Mouse (Mus musculus) kidney, embryonic 14.5 days (tissue): ENCODE data around the gene Zbtb17. TPM values are rescaled to one million over a fixed set of nuclear protein-coding genes. Genes with fewer than 3 reads are reported as not detected.

Experiments used
- ATAC-seq: fragments of 200-750 bp; cut with Nextera tagmentation; 2 replicates; pipeline ENCODE4 v1.8.0; 2017; ENCODE audit warnings: moderate number of reproducible peaks, mild to moderate bottlenecking, moderate TSS enrichment, moderate library complexity; ENCODE audit not compliant: low FRiP score, low TSS enrichment
- H3K27ac ChIP-seq: fragments of 300-500 bp; sonication (generic); 2 replicates; pipeline ENCODE4 v1.5.1; 2014; ENCODE audit warnings: low read depth, mild to moderate bottlenecking, low read length, moderate library complexity, mixed read lengths
- H3K27me3 ChIP-seq: fragments of 300-500 bp; sonication (generic); 2 replicates; pipeline ENCODE4 v1.6.1; 2014; ENCODE audit warnings: mild to moderate bottlenecking, low read length; ENCODE audit not compliant: control insufficient read depth, insufficient read depth
- H3K36me3 ChIP-seq: fragments of 300-500 bp; sonication (generic); 2 replicates; pipeline ENCODE4 v1.6.1; 2014; ENCODE audit warnings: low read length, mixed read lengths; ENCODE audit not compliant: control insufficient read depth, insufficient read depth
- H3K4me1 ChIP-seq: fragments of 300-500 bp; sonication (generic); 2 replicates; pipeline ENCODE4 v1.6.1; 2014; ENCODE audit warnings: low read length, mixed read lengths; ENCODE audit not compliant: control insufficient read depth, insufficient read depth
- H3K4me2 ChIP-seq: fragments of 300-500 bp; sonication (generic); replicated peaks from 2 replicates; pipeline ENCODE4 v1.6.1; 2014; ENCODE audit warnings: low read depth, mild to moderate bottlenecking, low read length
- H3K4me3 ChIP-seq: fragments of 300-500 bp; sonication (generic); 2 replicates; pipeline ENCODE4 v1.5.1; 2014; ENCODE audit warnings: mild to moderate bottlenecking, low read length
- H3K9ac ChIP-seq: fragments of 300-500 bp; sonication (generic); 2 replicates; pipeline ENCODE4 v1.6.1; 2014; ENCODE audit warnings: low read depth, mild to moderate bottlenecking, low read length, moderate library complexity
- H3K9me3 ChIP-seq: fragments of 300-500 bp; sonication (generic); 2 replicates; pipeline ENCODE4 v1.6.1; 2016; ENCODE audit warnings: low read length; ENCODE audit not compliant: control insufficient read depth
- WGBS: fragments of 180-500 bp; shearing (Covaris S2); extraction: QIAGEN DNeasy Blood & Tissue Kit; methylation state at CpG from one replicate; pipeline ENCODE4 v1.1.7; 2014; 5-methylcytosine and 5-hydroxymethylcytosine counted together
- polyA plus RNA-seq: library from polyadenylated mRNA; unstranded; fragments of >200 nt; fragmentation: Nextera tagmentation; extraction: Ambion mirVana; gene quantifications from 2 replicates; pipeline ENCODE4 v1.2.1, GENCODE M21; 2014

The Zbtb17 gene
- polyA plus RNA-seq, 1 experiment from 2014 or later, result 37.3 TPM

DNA sequence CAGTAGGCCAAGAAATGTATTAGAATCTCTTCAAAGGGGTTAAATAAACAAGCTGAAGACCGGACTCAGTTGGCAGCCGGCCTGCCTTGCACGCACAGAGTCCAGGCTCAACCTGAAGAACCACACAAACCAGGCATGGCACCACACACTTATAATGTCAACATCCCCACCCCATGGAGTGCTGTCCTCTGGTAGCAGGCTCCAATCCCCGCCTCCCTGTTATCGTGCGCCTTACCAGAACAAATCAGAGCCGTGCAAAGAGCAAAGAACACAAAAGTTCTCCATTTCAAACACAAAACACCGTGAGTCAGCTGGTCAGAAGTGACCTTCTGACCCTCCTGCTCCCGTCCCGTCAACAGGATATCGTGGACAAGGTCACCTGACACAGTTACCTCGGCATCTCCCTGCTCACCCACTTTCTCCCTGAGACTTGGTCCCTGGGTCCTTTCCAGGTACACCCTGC, 69.8 kb downstream of the Zbtb17 start:
- H3K36me3 ChIP-seq, result peaks cover 38% of the 10 kb centered on the region
- no peak overlapping the region for H3K27ac ChIP-seq
- H3K4me2 ChIP-seq, result no peak overlapping the region
- ATAC-seq, result no peak
- 52% methylated on average over 12 of the region's 12 CpGs for WGBS
- H3K27me3 ChIP-seq, result no peaks in the 10 kb centered on the region
- H3K9ac ChIP-seq, result no peak overlapping the region
- H3K9me3 ChIP-seq, result no peaks in the 10 kb centered on the region
- H3K4me3 ChIP-seq, result no peak overlapping the region
- H3K4me1 ChIP-seq, result peaks cover 7% of the 10 kb centered on the region

Other genes starting within 250 kb of the Zbtb17 start
- 3.6 and 5.0 TPM in 2 replicates for gene Rsg1, start 230.7 kb upstream of the Zbtb17 start, polyA plus RNA-seq
- 6.8 and 7.4 TPM in 2 replicates for gene Arhgef19, start 205.2 kb upstream of the Zbtb17 start, polyA plus RNA-seq
- gene Epha2, start 143.4 kb upstream of the Zbtb17 start, polyA plus RNA-seq, result 3.7 and 3.9 TPM in 2 replicates
- 1.9 and 2.5 TPM in 2 replicates for gene Fam131c, start 76.4 kb upstream of the Zbtb17 start, polyA plus RNA-seq
- gene Clcnka, start 45.9 kb upstream of the Zbtb17 start, polyA plus RNA-seq, result 2.0 and 3.9 TPM in 2 replicates
- 3.6 and 6.0 TPM in 2 replicates for gene Clcnkb, start 28.6 kb upstream of the Zbtb17 start, polyA plus RNA-seq
- 0.09 TPM in 1 of 2 replicates, not detected in the other for gene Hspb7, start 23.9 kb upstream of the Zbtb17 start, polyA plus RNA-seq
- gene Srarp, start 8.5 kb upstream of the Zbtb17 start, polyA plus RNA-seq, result not detected in 2 replicates
- 13.1 and 19.3 TPM in 2 replicates for gene Spen, start 93.9 kb downstream of the Zbtb17 start, polyA plus RNA-seq
- 49.4 and 71.3 TPM in 2 replicates for gene Fblim1, start 161.4 kb downstream of the Zbtb17 start, polyA plus RNA-seq
- gene Tmem82, start 174.0 kb downstream of the Zbtb17 start, polyA plus RNA-seq, result 0.86 and 1.2 TPM in 2 replicates
- 0.07 TPM in 1 of 2 replicates, not detected in the other for gene Slc25a34, start 179.2 kb downstream of the Zbtb17 start, polyA plus RNA-seq
- 3.5 and 6.8 TPM in 2 replicates for gene Plekhm2, start 220.2 kb downstream of the Zbtb17 start, polyA plus RNA-seq
- not detected in 2 replicates for gene Rsc1a1, start 240.9 kb downstream of the Zbtb17 start, polyA plus RNA-seq